In genomic region chr2:172961211-172961610, GRCm38 (mm10) we compare ENCODE assay signal across 21 mouse cellular contexts. TPM values are rescaled to one million over a fixed set of nuclear protein-coding genes. Genes with fewer than 3 reads are reported as not detected.
DNase-seq lines count a peak whose midpoint lies in the region; ATAC-seq and TF ChIP-seq lines count a peak whose summit lies in the region.
"Had no signal": no experiment of that assay in that cellular context is flagged by ENCODE, and none has a peak within 500 bp of the region (broad histone marks: within the 10 kb centered on the region; RNA-seq: fewer than 3 reads in every experiment).

No protein-coding gene starts in this region.

- no peak overlapping the region for H3K4me2 ChIP-seq in liver, postnatal 0 days (ENCODE audit: low read depth, low read length)
- H3K4me2 ChIP-seq: embryonic facial prominence, embryonic 13.5 days; hindbrain, embryonic 12.5 days had no signal

- H3K4me1 ChIP-seq in liver, adult 2 months (ENCODE audit: control insufficient read depth, insufficient read depth, low read length): no peaks in the 10 kb centered on the region
- H3K4me1 ChIP-seq in liver, postnatal 0 days (ENCODE audit: insufficient read depth): no peaks in the 10 kb centered on the region

- no peaks in the 10 kb centered on the region for H3K79me2 ChIP-seq in liver, adult 2 months (ENCODE audit: control insufficient read depth, insufficient read depth, low read length)

- DNase-seq in liver, adult 2 months (ENCODE audit: extremely low read depth, low read depth, low spot score): peak; percentile 85
- no peak for DNase-seq in liver, postnatal 0 days
- peak; percentile 89 for DNase-seq in kidney, adult 9 months
- DNase-seq in kidney, postnatal 10 days: peak; percentile 55
- no peak for DNase-seq in left cerebral cortex, adult 9 months (ENCODE audit: low spot score in 2 of 2)
- no peak for DNase-seq in cerebellum, adult 11-12 months
- no peak for DNase-seq in urinary bladder, postnatal 36 days (ENCODE audit: low spot score in 2 of 2)
- DNase-seq: adrenal gland, adult 2 months; adrenal gland, postnatal 25 days; cerebellum, adult 8-10 months; cerebellum, postnatal 25 days; gastrocnemius, postnatal 36 days; heart, adult 11 months; heart, postnatal 10 days; heart, postnatal 4 days had no signal

- H3K36me3 ChIP-seq in liver, adult 2 months (ENCODE audit: control insufficient read depth, insufficient read depth, low read length): no peaks in the 10 kb centered on the region
- no peaks in the 10 kb centered on the region for H3K36me3 ChIP-seq in liver, postnatal 0 days (replicated peaks; ENCODE audit: insufficient read depth, low read length)
- H3K36me3 ChIP-seq: embryonic facial prominence, embryonic 13.5 days; hindbrain, embryonic 12.5 days had no signal

- H3K4me3 ChIP-seq in liver, adult 2 months (ENCODE audit: insufficient read depth, low read depth, low read length): no peak overlapping the region
- no peak overlapping the region for H3K4me3 ChIP-seq in liver, postnatal 0 days (ENCODE audit: low read depth, low read length)
- H3K4me3 ChIP-seq: embryonic facial prominence, embryonic 13.5 days; hindbrain, embryonic 12.5 days had no signal

- no peaks in the 10 kb centered on the region for H3K9me3 ChIP-seq in liver, postnatal 0 days (ENCODE audit: low read length)

- no peaks in the 10 kb centered on the region for H3K27me3 ChIP-seq in liver, adult 2 months (ENCODE audit: control insufficient read depth, insufficient read depth, low read length)
- no peaks in the 10 kb centered on the region for H3K27me3 ChIP-seq in liver, postnatal 0 days (ENCODE audit: insufficient read depth, low read length)
- H3K27me3 ChIP-seq: embryonic facial prominence, embryonic 13.5 days; hindbrain, embryonic 12.5 days had no signal

- no peak for TF ChIP-seq EP300 in liver, postnatal 0 days (IDR thresholded peaks at IDR 0.05; ENCODE audit: low read depth)

- no peak for TF ChIP-seq CTCF in liver, adult 2 months (IDR thresholded peaks at IDR 0.05; ENCODE audit: low read depth, low read length)
- no peak for TF ChIP-seq CTCF in liver, postnatal 0 days (IDR thresholded peaks at IDR 0.05; ENCODE audit: low read depth)

- H3K27ac ChIP-seq in liver, adult 2 months (replicated peaks; ENCODE audit: insufficient read depth, low read depth, low read length): no peak overlapping the region
- no peak overlapping the region for H3K27ac ChIP-seq in liver, postnatal 0 days (ENCODE audit: low read depth)
- H3K27ac ChIP-seq: embryonic facial prominence, embryonic 13.5 days; hindbrain, embryonic 12.5 days had no signal

- no peak overlapping the region for H3K9ac ChIP-seq in liver, adult 2 months (ENCODE audit: low read depth, low read length)
- H3K9ac ChIP-seq in liver, postnatal 0 days (replicated peaks): no peak overlapping the region
- H3K9ac ChIP-seq: embryonic facial prominence, embryonic 13.5 days; hindbrain, embryonic 12.5 days had no signal

- WGBS in liver, adult 2 months: 29% methylated on average over 6 of the region's 6 CpGs
- 59% methylated on average over 6 of the region's 6 CpGs for WGBS in liver, postnatal 0 days (ENCODE audit: insufficient replicate concordance)

- no peak for TF ChIP-seq POLR2A in liver, adult 2 months (IDR thresholded peaks at IDR 0.05; ENCODE audit: extremely low read depth, insufficient read depth, low read length)

- no peak for ATAC-seq in liver, postnatal 0 days
- ATAC-seq: forebrain, embryonic 14.5 days; hindbrain, embryonic 16.5 days had no signal

RNA-seq across cellular contexts. Expression of gene Spo11, which starts 16.3 kb away (rescaled TPM):
- total RNA-seq in liver, adult 2 months (2014; rRNA removed): under 0.01 and 0.07 TPM in 2 replicates
- not detected in 2 replicates for polyA plus RNA-seq in liver, adult 2 months (2012; rRNA removed)
- polyA plus RNA-seq in liver, postnatal 0 days (2015; fragmentation: Nextera tagmentation; extraction: Ambion mirVana): 0.07 and 0.09 TPM in 2 replicates
- total RNA-seq: adrenal gland, adult 2 months; adrenal gland, postnatal 25 days; gastrocnemius, adult 8-10 months; heart, postnatal 10 days; heart, postnatal 4 days had no signal
- polyA plus RNA-seq: adrenal gland, adult 2 months; heart, embryonic 14.5 days had no signal

RNA-seq across cellular contexts. Expression of gene Bmp7, which starts 21.1 kb away (rescaled TPM):
- total RNA-seq in liver, adult 2 months (2014; rRNA removed): 0.55 and 0.74 TPM in 2 replicates
- 1.7 and 2.4 TPM in 2 replicates for polyA plus RNA-seq in liver, adult 2 months (2012; rRNA removed)
- 0.32 and 0.49 TPM in 2 replicates for polyA plus RNA-seq in liver, postnatal 0 days (2015; fragmentation: Nextera tagmentation; extraction: Ambion mirVana)

RNA-seq across cellular contexts. Expression of gene Rae1, which starts 38.7 kb away (rescaled TPM):
- 13.1 and 17.8 TPM in 2 replicates for total RNA-seq in liver, adult 2 months (2014; rRNA removed)
- polyA plus RNA-seq in liver, adult 2 months (2012; rRNA removed): 25.3 and 31.9 TPM in 2 replicates
- polyA plus RNA-seq in liver, postnatal 0 days (2015; fragmentation: Nextera tagmentation; extraction: Ambion mirVana): 40.0 and 41.5 TPM in 2 replicates

RNA-seq across cellular contexts. Expression of gene Rbm38, which starts 59.1 kb away (rescaled TPM):
- total RNA-seq in liver, adult 2 months (2014; rRNA removed): 0.55 and 0.74 TPM in 2 replicates
- polyA plus RNA-seq in liver, adult 2 months (2012; rRNA removed): 6.4 and 11.1 TPM in 2 replicates
- 124 and 126 TPM in 2 replicates for polyA plus RNA-seq in liver, postnatal 0 days (2015; fragmentation: Nextera tagmentation; extraction: Ambion mirVana)

Comparison
In these comparisons a context has a peak if more than half of its experiments do, and no peak if none do; other contexts are left out.
1. DNase-seq: peak in liver, adult 2 months (single experiment), kidney, adult 9 months (single experiment) and kidney, postnatal 10 days (single experiment); none in liver, postnatal 0 days (single experiment), left cerebral cortex, adult 9 months (0 of 2), cerebellum, adult 11-12 months (single experiment) and urinary bladder, postnatal 36 days (0 of 2).